Mouse (Mus musculus) frontal cortex, adult 2 months (tissue): ENCODE measurements at regions not wholly inside any gene's neighbourhood (a gene's known extent, or its start where the extent isn't known, plus 50 kb on each side); places are given as distances from the start of the nearest gene placed in this dataset.
A peak's percentile ranks its signal among the peaks of the same experiment; 100 is the strongest.

Source experiments
- DNase-seq, 2 experiments: peaks; one replicate each; pipeline ENCODE4 v3.0.0; 2022; ENCODE audit warnings: low spot score in 1 of 2; ENCODE audit errors: extremely low spot score in 1 of 2

GRCm38 (mm10) chr16:37725745-37726144 lies 50.9 kb upstream of the Fstl1 start:
- no peak for DNase-seq

DNA sequence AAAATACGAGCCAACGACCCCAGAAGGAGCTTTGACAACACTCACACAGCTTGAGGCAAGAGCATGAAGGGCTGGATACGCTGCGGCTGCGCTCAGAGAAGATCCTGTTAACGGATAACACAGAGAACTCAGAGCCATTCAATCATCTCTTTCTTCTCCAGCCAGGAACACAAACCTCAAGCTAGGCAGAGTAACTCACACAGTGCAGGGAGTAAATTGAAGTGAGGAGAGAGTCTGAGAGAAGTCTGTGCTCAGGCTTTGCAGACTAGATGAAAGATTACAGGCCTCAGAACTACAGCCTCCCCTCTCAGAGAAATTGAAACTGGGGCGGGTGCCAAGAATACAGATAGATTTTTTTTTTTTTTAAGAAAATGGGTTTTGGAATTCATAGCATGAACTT lies 60.9 kb upstream of the Ndufb4 start:
- DNase-seq: no peak

- no peak for DNase-seq
These were observed 60.0 kb upstream of the Ndufb4 start for GRCm38 (mm10) chr16:37714276-37714675.

DNA sequence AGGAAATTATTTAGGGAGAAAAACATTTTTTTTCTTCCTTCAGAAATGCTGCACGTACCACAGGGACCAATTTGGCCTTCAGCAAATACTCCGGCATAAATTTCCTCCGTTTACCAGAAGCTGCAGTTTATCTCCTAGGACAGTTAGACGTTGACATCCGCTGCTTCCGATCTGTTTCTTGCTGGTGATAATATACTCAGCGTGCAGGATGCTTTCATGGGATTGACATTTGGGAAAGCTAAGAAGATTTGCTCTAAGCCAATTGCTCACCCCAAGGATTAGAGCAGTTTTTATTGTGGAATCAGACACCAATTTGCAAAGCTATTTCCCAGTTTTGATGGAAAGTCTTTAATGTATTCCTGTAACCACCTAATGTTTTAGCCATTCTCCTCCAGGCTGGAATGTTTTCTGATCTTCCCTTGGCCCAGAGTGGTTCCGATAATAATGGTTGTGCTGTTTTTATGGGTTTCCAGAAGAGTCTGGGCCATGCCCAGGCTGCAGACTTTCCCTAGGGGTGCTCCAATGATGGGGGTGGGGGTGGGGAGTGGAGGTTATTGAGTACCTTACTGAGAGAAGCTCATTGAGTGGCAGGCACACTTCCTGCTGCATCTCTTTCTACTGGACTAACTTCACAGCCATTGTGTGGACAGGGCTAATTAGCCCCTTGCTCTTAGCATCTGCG lies 52.1 kb upstream of the Ndufb4 start:
- DNase-seq: no peak

DNA sequence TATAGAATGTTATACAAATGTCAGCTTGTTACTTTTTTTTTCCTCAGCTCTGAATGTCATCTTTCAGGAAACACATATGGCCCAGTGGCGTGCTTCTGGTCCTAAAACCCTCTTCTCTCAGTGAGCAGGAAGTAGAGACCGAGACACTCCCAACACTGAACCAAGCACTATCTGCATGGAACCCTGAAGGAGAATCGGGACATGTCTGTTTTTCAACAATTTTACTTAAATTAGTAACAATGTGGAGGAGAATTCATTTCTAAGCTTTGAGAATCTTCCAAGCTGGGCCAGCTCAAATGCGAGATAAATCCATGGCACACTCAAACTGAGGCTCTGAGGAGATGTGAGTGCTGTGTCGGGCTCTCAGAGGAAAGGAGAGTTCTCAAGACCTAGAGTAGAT lies 51.0 kb upstream of the Ndufb4 start:
- peak in 1 of 2 experiments; percentile 30 for DNase-seq

DNA sequence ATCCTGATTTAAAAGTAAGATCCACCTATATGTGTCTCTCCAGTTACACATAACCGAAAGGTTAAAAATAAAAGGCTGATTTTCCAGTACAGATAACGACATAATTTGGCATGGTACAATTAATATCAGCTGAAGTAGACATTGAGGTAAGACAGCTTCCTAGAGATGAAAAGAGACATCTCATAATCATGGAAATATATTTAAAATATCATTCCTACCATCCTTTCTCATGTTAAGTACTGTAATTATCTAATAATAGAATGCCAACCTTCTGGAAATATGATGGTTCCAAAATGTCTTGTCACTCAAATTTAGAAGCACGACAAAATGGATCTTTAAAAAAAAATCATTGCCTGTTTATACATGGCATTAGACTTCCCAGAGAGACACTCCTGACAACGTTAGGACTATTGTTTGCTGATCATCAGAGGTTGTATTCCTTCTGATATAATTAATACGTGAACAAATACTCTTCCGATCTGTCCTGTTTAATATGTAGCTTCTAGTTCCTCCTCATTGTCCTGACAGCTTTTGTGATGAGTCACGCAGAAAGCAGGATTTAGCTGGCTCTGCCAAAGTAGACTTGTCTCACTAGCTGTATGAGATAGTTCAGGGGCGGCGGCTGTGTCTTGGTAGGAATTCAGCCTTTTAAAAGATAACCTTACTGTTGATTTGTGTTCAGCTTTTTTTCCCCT lies 50.4 kb upstream of the Ndufb4 start:
- DNase-seq: peak; percentile 57 to 75
